Mouse (Mus musculus): Measurements from ENCODE around the gene Lpcat1. TPM values are rescaled to one million over a fixed set of nuclear protein-coding genes. Genes with fewer than 3 reads are reported as not detected.

The Lpcat1 gene
- total and polyA plus RNA-seq, 2 experiments from 2014 or later = 7.7 to 22.2 TPM

DNA sequence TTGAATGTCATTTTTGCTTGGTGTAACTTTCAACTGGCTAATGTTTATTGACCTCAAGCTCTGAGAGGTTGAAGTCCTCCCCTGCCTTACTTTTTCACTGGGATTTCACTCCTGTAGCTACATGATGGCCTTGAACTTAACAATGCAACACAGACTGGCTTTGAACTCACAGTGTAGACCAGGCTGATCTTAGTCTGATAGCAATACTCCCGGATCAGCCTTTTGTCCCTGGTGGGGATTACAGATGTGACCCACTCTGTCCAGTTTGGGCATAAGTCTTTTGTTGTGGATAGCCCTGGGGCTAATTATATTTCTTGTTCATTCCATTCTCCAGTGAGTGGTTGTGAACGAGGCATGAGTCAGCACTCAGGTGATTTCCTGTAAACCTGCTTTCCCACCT, 9.3 kb upstream of the Lpcat1 start:
- H3K27ac ChIP-seq (ENCODE audit: low read depth) = no peak overlapping the region
- H3K9me3 ChIP-seq (replicated peaks; ENCODE audit: control insufficient read depth, low read length) = no peaks in the 10 kb centered on the region
- no peaks in the 10 kb centered on the region for H3K4me1 ChIP-seq (ENCODE audit: control insufficient read depth, insufficient read depth)
- H3K4me3 ChIP-seq (ENCODE audit: low read depth, low read length) = no peak overlapping the region
- no peaks in the 10 kb centered on the region for H3K36me3 ChIP-seq (replicated peaks; ENCODE audit: control insufficient read depth, insufficient read depth, low read length)
- ATAC-seq (ENCODE audit: insufficient read depth, low read depth) = no peak
- WGBS = 52% methylated on average over 2 of the region's 2 CpGs
- DNase-seq (ENCODE audit: low spot score) = no peak
- H3K9ac ChIP-seq (replicated peaks; ENCODE audit: low read depth, low read length) = no peak overlapping the region
- TF ChIP-seq EP300 (IDR thresholded peaks at IDR 0.05; ENCODE audit: low read depth) (no peak), CTCF (IDR thresholded peaks at IDR 0.05; ENCODE audit: low read depth) (no peak)
- no peak overlapping the region for H3K4me2 ChIP-seq (ENCODE audit: low read depth, low read length)
- H3K27me3 ChIP-seq (ENCODE audit: control insufficient read depth, insufficient read depth, low read length) = no peaks in the 10 kb centered on the region

DNA sequence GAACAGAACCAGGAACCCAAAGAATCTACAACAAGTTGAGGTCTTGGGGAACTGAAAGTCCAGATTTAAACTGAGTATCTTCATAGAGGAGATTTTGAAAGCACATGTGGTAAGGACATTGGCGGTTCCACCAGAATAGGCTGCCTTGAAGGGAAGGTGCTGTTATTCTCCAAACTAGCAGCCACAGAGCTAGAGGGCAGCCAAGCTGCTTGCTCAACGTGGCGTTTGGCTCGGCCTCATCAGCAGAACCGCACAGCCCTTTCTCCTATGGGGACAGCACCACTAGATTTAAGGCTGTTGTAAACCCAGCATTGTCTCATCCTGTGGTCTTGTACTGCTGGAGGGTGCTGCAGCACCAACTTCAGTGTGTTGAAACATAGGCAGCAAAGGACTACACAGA, 8.3 kb upstream of the Lpcat1 start:
- Histone ChIP-seq H3K4me3 (ENCODE audit: low read depth, low read length) (no peak overlapping the region), H3K4me1 (ENCODE audit: control insufficient read depth, insufficient read depth) (no peaks in the 10 kb centered on the region), H3K36me3 (replicated peaks; ENCODE audit: control insufficient read depth, insufficient read depth, low read length) (no peaks in the 10 kb centered on the region), H3K27ac (ENCODE audit: low read depth) (no peak overlapping the region), H3K9ac (replicated peaks; ENCODE audit: low read depth, low read length) (no peak overlapping the region), H3K4me2 (ENCODE audit: low read depth, low read length) (no peak overlapping the region), H3K27me3 (ENCODE audit: control insufficient read depth, insufficient read depth, low read length) (no peaks in the 10 kb centered on the region), H3K9me3 (replicated peaks; ENCODE audit: control insufficient read depth, low read length) (no peaks in the 10 kb centered on the region)
- no peak for ATAC-seq (ENCODE audit: insufficient read depth, low read depth)
- 56% methylated on average over 5 of the region's 5 CpGs for WGBS
- DNase-seq (ENCODE audit: low spot score) = no peak
- TF ChIP-seq EP300 (IDR thresholded peaks at IDR 0.05; ENCODE audit: low read depth) (no peak), CTCF (IDR thresholded peaks at IDR 0.05; ENCODE audit: low read depth) (no peak)

GRCm38 (mm10) chr13:73459189-73459850, 7.7 kb upstream of the Lpcat1 start:
- Histone ChIP-seq H3K9me3 (replicated peaks; ENCODE audit: control insufficient read depth, low read length) (no peaks in the 10 kb centered on the region), H3K4me1 (ENCODE audit: control insufficient read depth, insufficient read depth) (no peaks in the 10 kb centered on the region), H3K4me3 (ENCODE audit: low read depth, low read length) (no peak overlapping the region), H3K9ac (replicated peaks; ENCODE audit: low read depth, low read length) (no peak overlapping the region), H3K4me2 (ENCODE audit: low read depth, low read length) (no peak overlapping the region), H3K36me3 (replicated peaks; ENCODE audit: control insufficient read depth, insufficient read depth, low read length) (no peaks in the 10 kb centered on the region), H3K27ac (ENCODE audit: low read depth) (no peak overlapping the region), H3K27me3 (ENCODE audit: control insufficient read depth, insufficient read depth, low read length) (no peaks in the 10 kb centered on the region)
- 45% methylated on average over 7 of the region's 7 CpGs for WGBS
- ATAC-seq (ENCODE audit: insufficient read depth, low read depth) (no peak), DNase-seq (ENCODE audit: low spot score) (no peak)
- TF ChIP-seq EP300 (IDR thresholded peaks at IDR 0.05; ENCODE audit: low read depth) = no peak
- no peak for TF ChIP-seq CTCF (IDR thresholded peaks at IDR 0.05; ENCODE audit: low read depth)

DNA sequence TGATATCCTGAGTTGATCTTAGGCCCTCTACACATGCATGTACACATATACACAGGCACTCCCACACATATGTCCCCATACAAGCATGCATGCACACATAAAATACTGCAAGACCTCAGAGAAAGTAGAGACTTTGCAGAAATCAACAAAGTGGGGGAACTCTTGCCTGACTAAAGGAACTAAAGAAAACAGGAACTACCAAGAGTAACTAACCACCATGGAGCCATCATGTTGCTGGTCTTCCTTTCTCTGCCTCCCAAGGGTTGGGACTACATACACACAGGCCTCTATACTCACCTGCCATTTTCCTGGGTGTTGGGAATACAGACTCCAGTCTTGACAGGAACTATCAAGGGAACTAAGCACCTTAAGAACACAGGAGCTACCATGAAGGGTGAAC, 5.4 kb upstream of the Lpcat1 start:
- no peak overlapping the region for H3K9ac ChIP-seq (replicated peaks; ENCODE audit: low read depth, low read length)
- no peak for TF ChIP-seq CTCF (IDR thresholded peaks at IDR 0.05; ENCODE audit: low read depth)
- TF ChIP-seq EP300 (IDR thresholded peaks at IDR 0.05; ENCODE audit: low read depth) = no peak
- no peaks in the 10 kb centered on the region for H3K9me3 ChIP-seq (replicated peaks; ENCODE audit: control insufficient read depth, low read length)
- ATAC-seq (ENCODE audit: insufficient read depth, low read depth) = no peak
- no peak overlapping the region for H3K27ac ChIP-seq (ENCODE audit: low read depth)
- no peaks in the 10 kb centered on the region for H3K27me3 ChIP-seq (ENCODE audit: control insufficient read depth, insufficient read depth, low read length)
- DNase-seq (ENCODE audit: low spot score) = no peak
- no peaks in the 10 kb centered on the region for H3K4me1 ChIP-seq (ENCODE audit: control insufficient read depth, insufficient read depth)
- no peaks in the 10 kb centered on the region for H3K36me3 ChIP-seq (replicated peaks; ENCODE audit: control insufficient read depth, insufficient read depth, low read length)
- H3K4me3 ChIP-seq (ENCODE audit: low read depth, low read length) = no peak overlapping the region
- no peak overlapping the region for H3K4me2 ChIP-seq (ENCODE audit: low read depth, low read length)

GRCm38 (mm10) chr13:73465156-73465555, 1.8 kb upstream of the Lpcat1 start:
- TF ChIP-seq CTCF (IDR thresholded peaks at IDR 0.05; ENCODE audit: low read depth) = no peak
- TF ChIP-seq EP300 (IDR thresholded peaks at IDR 0.05; ENCODE audit: low read depth) = no peak
- H3K9ac ChIP-seq (replicated peaks; ENCODE audit: low read depth, low read length) = no peak overlapping the region
- H3K9me3 ChIP-seq (replicated peaks; ENCODE audit: control insufficient read depth, low read length) = no peaks in the 10 kb centered on the region
- no peak overlapping the region for H3K4me3 ChIP-seq (ENCODE audit: low read depth, low read length)
- ATAC-seq (ENCODE audit: insufficient read depth, low read depth) = no peak
- no peak for DNase-seq (ENCODE audit: low spot score)
- no peaks in the 10 kb centered on the region for H3K27me3 ChIP-seq (ENCODE audit: control insufficient read depth, insufficient read depth, low read length)
- H3K4me1 ChIP-seq (ENCODE audit: control insufficient read depth, insufficient read depth) = no peaks in the 10 kb centered on the region
- no peak overlapping the region for H3K4me2 ChIP-seq (ENCODE audit: low read depth, low read length)
- no peaks in the 10 kb centered on the region for H3K36me3 ChIP-seq (replicated peaks; ENCODE audit: control insufficient read depth, insufficient read depth, low read length)
- H3K27ac ChIP-seq (ENCODE audit: low read depth) = no peak overlapping the region
- 46% methylated on average over 2 of the region's 2 CpGs for WGBS

DNA sequence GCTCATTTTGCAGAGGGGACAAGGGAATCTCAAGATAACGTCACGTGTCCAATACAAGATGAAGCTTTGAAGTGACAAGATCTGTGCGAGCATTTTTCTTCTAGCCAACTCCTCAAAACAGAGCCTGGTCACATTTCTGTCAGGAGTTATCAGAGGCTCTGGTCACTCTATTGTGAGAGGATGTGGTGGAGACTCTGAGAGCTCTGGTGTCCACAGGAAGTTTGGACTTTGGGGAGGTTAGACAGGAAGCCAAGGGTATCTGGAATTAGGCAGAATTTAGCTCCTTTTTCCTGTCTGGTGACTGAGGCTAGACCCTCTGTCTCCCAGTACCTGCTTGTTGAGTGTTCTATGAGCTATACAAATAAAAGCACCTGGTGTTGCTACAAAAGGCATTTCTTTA, 586 bp upstream of the Lpcat1 start:
- Histone ChIP-seq H3K27ac (ENCODE audit: low read depth) (peak overlapping the region; percentile 75; the same call in 1 of the 2 replicates), H3K9me3 (replicated peaks; ENCODE audit: control insufficient read depth, low read length) (no peaks in the 10 kb centered on the region), H3K4me1 (ENCODE audit: control insufficient read depth, insufficient read depth) (no peaks in the 10 kb centered on the region), H3K27me3 (ENCODE audit: control insufficient read depth, insufficient read depth, low read length) (no peaks in the 10 kb centered on the region), H3K4me2 (ENCODE audit: low read depth, low read length) (peak overlapping the region; percentile 79; the same call in 1 of the 2 replicates), H3K9ac (replicated peaks; ENCODE audit: low read depth, low read length) (no peak overlapping the region), H3K36me3 (replicated peaks; ENCODE audit: control insufficient read depth, insufficient read depth, low read length) (no peaks in the 10 kb centered on the region), H3K4me3 (ENCODE audit: low read depth, low read length) (no peak overlapping the region)
- WGBS = 35% methylated on average over 3 of the region's 3 CpGs
- DNase-seq (ENCODE audit: low spot score) (peak; percentile 28), ATAC-seq (ENCODE audit: insufficient read depth, low read depth) (no peak)
- TF ChIP-seq EP300 (IDR thresholded peaks at IDR 0.05; ENCODE audit: low read depth) (no peak), CTCF (IDR thresholded peaks at IDR 0.05; ENCODE audit: low read depth) (no peak)
